Mouse (Mus musculus) right cerebral cortex, postnatal 4 days (tissue): ENCODE measurements at regions not wholly inside any gene's neighbourhood (a gene's known extent, or its start where the extent isn't known, plus 50 kb on each side); places are given as distances from the start of the nearest gene placed in this dataset.
"Not testable (repeated sequence)": the region's sequence is repeated elsewhere in the genome, so short reads cannot be mapped to it uniquely, and the experiment has no call there.

Source experiments
- DNase-seq: peaks from one replicate; pipeline ENCODE4 v3.0.0-alpha.2; 2022

DNA sequence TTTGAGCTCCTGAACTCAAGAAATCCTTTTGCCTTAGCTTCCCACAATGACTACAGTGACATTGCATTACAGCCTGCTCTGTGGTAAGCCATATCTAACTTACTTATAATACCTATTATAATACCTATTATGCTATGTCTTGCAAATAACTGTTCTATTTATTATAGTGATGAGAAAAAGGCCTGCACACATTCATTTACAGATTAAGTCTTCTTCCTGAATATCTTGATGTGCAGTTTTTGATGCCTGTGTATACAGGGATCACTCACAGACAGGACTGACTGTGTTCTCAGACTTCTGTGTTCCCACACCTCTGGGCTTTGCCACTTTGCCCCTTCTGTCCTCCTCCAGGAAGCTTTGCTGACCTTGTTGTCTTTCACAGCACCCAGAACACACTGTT, 102.8 kb upstream of the Dlg1 start:
- no peak for DNase-seq

DNA sequence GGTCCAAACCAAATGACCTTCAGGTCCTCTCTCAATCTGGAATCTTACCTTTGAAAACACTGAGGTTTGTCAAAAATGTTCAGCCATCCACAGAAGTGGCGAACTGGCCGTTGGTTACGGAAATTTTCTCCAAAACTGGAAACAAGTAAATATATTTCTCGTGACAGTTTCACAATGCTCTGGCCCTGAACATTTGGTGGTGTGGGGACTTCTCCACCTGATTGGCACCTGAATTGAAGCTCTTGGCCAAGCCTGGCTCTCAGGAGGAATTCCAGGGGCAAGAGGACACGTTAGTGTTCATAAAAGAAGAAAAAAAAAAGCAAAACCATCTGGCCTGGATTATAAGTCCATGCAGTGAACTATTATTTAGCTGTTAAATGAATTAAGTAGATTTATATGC, 98.3 kb upstream of the Dlg1 start:
- DNase-seq: no peak

DNA sequence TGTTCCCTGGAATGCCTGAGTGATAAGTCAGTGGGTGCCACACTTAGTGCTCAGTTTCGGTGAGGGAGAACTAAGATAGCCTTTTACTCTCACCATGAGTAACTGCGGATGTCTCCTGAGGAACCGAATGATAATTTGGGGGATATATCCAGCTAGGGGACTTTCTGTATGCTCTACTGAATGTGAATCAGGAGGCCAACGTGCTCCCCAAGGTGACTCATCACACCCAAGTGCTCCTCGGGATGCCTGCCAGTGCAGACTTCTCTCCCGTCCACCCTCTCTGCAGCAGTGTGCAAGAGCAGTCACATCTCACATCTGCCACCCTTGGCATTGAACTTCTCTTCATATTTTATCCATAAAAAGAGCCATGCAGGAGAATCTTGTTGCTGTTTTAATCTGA, 94.9 kb upstream of the Dlg1 start:
- DNase-seq: no peak

DNA sequence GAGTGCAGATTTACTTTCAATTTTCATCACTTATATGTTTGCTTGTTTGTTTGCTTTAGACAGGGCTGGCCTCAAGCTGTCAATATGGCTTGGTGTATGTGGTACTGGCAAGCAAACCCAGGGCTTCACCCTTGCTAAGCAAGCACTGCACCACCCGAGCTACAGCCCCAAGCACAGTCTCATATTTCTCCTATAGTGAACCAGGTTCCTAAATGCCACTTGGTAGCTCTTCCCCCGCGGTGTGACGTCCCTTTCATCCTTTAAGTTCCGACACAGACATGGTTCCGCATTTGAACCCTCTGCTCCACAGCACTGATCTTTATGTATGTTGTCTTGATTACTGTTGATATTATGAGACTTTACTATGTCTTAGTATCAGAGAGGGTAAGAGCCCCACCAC, 93.4 kb upstream of the Dlg1 start:
- DNase-seq: no peak

DNA sequence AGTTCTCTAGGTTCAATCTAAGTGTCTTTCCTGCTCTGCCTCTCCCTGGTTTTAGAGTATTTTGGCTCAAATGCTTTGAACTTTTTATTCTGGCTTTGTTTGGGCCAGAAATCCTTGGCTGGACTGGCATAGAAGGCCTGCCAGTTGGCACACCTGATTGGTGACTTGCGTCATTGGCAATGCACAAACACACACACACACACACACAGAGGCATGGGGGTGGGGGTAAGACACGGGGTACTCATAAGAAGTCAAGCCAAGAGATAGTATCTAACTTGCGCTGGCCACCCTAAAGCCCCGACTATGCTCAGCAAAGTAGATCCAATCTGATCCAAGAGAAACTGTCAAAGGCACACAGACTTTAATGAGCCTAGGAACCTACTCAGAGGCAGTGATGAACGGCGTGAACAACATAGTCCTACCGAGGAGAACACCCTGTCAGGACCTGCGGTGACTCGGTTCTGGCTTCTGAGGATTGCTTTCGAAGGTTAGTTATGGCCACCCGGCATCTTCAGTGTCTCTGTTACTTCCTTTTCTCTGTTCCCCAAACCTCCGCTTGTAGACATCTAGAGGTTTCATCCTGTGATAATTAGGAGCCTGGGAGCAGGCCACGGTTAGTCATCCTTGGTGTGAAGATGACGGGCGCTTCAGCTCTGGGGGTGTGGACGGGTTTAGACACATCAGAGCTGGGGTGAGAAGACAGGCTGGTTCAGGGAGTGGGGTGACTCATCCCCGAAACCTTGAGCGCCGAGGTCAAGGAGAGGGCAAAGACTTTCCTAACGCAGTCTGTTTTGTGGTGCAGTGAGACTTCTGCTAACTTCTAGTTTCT, 92.7 kb upstream of the Dlg1 start:
- DNase-seq: peak; percentile 32

DNA sequence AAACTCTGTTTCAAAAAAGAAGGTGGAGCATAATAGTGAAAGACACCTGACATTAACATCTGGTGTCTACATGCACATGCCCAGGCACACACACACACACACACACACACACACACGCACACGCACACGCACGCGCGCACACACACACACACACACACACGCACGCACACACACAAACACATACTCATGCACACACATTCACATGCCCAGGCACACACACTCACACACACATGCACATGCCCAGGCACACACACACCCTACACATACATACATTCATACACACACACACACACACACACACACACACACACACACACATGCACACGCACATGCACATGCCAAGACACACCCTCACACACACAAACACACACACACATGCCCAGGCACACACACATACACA, 89.4 kb upstream of the Dlg1 start:
- not testable (repeated sequence) for DNase-seq

DNA sequence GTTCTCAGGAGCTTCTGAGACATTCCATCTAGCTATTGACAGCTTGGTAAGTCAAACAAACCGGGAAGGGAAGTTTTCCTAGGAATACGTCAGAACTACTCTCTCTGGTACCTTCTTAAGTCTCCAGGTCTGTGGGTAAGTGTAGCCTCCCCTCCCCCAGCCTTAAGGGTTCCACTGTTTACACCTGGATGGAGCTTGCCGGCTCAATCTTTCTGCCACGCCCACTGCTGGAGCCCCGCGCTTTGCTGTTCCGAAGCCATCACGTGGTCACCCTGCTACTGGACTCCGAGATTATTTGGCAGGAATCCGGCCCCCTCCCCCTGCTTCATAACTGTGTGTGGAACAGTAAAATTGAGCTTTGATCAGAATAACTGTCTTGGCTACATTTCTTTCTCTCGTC, 87.6 kb upstream of the Dlg1 start:
- DNase-seq: not testable (repeated sequence)

DNA sequence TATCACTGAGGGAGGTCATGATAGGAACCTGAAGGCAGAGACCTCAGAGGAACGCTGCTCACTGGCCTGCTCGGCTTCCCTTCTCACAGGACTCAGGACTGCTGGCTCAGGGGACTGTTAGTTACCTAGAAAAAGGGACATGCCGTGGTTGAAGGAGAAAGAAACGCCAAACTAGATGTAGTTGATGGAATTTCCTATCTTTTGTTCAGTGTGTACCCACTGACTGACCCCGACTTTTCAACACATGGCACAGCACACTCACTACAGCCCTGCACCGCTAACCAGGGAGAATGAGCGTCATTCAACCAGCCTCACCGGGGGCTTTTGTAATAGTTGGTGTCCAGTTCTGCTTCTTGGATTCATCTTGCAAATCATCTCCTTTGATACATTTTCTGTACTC, 86.8 kb upstream of the Dlg1 start:
- DNase-seq: no peak

DNA sequence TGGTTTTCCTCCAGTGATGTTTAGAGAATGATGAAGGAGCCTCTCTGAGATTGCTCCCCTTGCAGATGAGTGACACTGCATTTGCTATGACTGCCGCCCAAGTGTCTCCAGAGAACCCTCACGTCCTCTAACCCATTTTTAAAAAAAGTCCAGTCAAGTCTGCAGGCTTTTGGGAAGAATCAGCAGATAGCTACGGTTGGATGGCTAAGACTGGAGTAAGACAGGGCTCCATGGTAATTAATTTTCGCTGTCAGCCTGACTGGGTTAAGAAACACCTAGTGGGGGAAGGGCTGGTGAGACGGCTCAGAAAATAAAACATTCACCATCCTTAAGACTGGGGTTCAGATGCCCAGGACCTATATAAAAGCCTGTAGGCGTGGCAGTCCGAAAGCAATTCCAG, 85.9 kb upstream of the Dlg1 start:
- no peak for DNase-seq

DNA sequence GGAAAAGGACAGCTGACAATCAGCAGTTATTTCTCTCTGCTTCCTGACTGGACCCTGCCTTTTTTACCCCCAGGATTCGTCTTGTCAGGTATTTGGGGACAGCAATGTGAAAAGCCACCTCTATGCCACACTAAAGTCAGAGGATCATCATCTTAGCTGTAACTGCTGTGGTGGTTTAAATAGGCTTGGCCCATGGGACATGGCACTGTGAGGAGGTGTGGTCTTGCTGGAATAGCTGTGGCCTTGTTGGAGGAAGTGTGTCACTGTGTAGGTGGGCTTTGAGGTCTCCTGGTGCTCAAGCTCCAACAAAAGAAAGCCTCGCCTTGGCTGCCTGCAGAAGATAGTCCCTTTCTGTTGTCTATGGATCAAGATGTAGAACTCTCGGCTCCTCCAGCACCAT, 83.9 kb upstream of the Dlg1 start:
- no peak for DNase-seq

DNA sequence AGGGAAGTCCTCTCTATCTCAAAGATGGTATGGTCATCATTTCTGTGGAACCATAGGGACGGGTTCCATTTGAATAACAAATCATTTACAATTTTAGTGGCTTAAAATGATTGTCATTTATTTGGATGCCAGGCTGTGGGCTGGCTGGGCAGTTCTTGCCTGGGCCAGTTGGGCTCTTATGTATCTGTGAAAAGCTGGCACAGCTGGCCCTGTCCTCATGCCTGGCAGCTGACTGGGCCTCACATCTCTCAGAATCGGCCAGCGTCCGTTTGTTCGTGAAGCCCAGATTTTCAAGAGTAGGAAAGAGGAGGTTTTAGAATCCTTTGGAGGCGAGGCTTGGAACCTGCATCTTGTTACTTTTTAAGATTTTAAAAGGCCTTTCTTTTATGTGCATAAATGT, 82.5 kb upstream of the Dlg1 start:
- DNase-seq: no peak

DNA sequence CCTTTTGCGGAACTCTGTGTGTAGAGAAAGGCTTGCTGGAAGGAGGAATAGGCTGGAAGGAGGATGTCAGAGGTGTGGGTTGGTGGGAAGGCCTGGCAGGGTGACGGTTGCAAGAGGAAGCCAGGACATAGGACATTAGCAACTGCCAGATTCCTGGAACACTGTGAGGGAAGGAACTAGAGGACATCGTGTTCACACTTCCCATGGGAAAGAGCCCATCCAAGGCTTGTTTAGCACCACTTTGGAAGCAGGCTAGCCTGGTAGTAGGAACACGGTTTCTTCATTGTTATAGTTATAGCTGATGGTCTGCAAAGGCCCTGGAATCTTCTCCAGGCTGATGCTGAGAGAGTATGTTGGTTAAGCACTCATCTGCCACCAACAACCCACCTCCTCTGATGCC, 80.4 kb upstream of the Dlg1 start:
- DNase-seq: no peak

DNA sequence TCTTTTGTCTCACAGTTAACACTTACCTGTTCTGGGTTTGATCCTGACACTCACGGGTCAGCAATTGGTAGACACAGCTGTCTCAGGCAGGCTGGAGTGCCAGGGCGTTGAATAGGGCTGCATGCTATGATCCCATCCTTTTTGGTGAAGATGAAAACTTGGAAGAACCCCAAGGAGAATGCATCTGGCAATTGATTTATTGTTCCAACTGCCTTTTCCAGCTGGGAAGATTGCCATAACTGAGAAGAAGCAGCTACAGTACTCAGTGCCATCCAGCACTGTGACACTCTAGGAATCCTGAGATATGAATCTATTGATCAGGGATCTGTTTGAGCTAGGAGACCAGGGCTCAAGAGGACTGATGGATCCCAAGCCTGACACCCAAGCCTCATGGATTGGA, 79.6 kb upstream of the Dlg1 start:
- DNase-seq: no peak

DNA sequence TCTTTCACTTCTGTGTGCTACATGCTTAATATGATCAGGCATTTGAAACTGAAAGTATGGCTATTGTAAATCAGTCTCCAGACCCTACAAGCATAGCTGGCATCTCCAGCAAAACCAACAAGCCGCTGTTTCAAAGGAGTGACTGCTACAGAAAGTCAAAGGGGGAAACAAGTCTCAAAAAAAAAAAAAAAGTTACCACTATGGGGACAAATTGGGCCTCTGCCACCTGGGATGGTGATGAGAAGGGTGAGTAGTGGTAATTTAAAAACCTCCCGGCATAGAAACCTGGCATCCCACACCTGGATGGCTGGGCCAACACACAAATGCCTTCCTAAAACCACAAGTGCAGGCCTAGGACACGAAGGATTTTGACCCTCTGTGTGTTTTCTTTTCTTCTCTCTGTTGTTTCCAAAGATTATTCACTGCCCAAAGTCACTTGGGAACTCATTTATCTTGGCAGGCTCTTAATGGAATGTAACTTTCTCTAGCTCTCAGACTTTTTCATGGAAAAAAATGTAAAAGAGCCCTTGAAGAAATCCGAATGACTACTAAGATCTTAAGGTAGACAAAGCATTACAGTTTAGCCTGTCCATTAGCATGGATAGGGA, 78.9 kb upstream of the Dlg1 start:
- DNase-seq: no peak

DNA sequence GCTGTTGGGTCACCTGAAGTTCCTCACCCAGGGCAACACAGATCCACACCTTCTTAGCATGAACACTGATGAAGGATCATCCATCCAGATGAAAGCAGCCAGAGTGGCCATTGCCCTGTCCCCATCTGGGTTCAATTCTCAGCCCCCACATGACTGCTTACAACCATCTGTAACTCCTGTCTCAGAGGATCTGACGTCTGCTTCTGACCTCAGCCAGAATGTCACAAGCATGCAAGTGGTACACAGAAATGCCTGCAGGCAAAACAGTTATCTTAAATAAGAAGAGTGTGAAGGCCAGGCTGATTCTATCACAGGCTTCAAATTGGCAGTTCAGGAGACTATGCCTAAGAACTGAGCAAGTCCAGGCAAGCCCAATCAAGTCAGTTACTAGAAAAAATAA, 76.2 kb upstream of the Dlg1 start:
- DNase-seq: no peak

DNA sequence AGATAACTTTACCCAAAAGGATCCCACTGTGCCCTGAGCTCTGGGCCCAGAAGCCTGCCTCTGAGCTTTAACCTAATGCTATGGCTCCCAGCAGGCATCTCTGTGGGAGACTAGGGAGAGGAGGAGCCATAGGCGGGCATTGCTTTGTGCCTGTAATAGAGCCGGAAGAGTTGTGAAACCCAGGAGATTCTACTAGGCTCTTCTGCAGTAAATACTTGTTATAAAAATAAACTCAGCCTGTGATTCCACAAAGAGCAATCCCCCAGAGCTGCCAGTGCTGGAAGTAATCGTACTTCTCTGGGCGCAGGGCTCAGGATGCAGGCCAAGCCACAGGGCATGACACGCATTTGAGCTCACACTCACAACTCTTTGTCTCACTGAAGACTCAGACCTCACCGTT, 73.7 kb upstream of the Dlg1 start:
- DNase-seq: no peak

DNA sequence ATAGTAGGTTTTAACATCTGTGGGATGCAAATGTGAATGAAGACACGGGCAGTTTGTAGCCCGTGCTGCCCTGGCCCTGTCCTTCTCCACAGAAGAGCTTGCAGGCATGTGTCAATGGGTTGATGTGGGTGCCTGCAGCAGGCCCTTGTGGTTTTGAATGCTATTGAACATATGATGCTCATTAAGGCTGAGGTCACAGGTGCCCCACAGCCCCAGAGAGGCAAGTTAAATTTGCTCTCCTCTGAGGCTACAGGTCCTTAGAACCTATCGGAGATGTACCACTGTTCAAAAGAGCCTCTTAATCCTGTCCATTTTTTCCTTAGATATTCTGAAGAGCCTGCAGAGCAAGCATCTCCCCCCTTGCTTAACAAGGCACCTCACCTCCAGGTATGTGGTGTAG, 71.7 kb upstream of the Dlg1 start:
- DNase-seq: no peak

DNA sequence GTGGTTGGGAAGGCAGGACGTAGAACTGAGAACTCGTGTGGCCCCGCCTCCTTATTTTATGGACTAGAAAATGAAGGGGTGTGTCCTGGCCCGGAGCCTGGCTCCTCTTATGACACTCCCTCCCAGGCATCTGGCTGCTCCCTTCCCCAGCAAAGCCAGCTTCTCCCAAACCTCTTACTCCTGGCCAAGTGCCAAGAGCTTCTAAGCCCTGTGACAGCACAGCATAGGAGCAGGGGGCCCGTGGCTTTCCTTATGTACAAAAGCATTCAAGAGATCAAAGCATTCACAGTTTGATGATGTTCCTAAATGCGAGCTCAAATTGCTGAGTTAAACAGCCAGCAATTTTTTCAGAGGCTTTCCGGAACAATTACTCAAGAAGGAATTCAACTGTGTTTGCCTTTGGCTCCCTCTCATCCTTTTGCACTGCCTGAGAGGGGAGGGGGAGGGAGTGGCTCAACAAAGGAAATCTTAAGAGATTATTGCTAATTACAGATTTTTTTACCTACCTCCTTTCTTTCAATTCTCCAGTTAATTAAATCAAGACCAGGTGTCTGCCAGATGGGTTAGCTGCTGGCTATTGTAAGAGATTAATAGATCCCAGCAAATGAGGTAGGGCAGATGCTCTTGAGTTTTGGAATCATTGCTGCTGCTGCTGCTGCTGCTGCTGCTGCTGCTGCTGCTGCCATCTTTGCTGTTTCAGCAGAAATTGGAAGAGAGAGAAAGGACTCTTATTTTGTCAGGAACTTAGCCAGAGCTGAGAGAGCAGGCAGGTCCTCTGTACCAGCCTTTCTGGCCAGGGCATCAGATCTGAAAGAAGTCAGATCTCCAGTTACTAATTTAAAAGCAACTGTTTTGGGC, 71.0 kb upstream of the Dlg1 start:
- DNase-seq: peak; percentile 56

DNA sequence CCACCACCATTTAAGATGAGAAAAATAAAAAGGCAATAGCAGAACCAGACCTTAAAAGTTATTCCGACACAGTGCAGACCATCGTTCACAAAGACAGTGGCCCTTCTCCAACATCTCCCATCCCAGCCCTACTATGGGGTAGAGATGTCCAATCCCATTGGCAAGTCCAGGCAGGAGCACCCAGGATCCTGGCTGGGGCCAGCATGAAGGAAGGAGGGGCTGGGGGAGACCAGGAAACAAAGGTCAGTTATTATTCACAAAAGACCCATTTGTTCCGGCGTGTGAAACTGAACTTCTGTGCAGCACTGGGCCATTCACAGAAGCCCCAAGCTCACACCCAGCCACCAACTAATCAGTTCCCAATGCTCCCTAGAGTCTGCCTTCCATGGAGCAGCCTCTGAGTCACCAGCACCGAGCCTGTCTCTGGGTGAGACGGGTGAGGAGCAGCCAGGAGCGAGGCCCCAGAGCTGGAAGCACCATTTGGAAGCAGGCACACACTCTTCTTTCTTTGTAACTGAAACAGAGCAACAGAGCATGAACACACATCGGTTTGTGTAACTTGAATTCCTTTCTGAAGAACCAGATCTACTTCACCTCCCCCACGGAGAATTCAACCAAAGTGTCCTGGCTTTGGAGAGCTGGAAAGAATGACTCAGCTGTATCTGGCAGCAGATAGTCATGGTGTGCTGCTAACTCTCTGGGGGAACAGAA, 70.1 kb upstream of the Dlg1 start:
- no peak for DNase-seq

DNA sequence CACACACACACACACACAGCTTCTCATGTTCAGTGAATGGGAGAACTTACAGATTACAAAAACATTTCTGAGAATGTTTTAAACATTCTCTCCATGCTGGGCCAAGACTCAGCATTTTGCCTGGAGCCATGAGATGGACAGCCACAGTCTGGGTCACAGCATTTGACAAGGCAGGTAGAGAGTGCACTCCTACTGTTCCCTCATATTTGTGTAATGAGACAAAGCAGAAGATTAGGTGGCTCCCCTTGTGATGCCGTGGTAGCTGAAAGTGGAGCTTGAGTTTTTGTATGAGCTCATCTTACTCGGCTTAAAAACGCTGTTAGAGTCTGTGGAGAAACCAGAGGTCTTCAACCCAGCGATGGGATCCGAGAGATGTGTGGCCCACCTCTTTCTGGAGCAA, 65.3 kb upstream of the Dlg1 start:
- no peak for DNase-seq

DNA sequence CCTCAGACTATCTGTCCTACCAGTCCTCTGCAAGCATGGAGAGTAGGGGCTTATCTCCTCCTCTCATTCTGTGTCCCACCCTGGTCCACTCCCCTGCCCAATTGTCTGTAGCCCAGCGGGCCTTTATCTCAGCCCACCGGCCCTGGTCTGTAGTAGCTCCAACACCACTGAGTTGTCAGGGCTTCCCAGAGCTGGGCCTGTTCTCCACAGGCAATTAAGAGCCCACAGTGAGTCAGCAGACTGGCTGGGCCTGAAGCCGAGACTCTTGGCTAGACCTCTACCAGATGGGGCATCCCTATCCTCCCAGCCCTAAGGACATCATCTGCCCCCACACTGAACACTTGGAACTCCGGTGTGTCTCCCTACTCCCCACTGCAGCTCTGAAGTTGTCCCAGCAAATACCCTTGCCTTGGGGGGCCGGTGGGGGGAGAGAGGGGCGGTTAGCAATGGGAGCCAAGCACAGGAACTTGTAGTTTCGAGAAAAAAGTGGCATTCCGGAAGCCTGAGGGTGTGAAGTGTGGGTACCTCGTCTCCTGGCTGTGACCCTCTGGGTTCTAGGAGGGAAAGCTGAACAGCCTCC, 64.7 kb upstream of the Dlg1 start:
- DNase-seq: no peak

DNA sequence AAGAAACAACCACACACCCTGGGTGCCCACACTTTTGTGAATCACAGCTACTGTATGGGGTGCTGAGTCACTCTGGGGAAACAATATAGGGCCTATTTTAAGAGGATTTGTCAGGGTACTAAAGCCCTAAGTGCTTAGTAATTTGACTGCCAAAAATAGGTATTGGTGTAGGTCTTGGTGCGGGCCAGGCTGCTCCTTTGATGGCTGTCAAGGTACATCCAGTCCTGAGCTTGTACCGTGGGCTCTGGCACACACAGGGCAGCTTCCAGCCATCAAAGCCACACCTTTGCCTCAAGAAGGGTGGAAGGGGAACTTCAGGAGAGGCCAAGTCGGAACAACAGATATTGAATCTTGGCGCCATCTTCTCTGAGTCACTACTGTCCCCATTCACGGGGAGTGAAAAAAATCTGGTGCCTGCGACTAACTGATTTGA, 64.2 kb upstream of the Dlg1 start:
- no peak for DNase-seq

DNA sequence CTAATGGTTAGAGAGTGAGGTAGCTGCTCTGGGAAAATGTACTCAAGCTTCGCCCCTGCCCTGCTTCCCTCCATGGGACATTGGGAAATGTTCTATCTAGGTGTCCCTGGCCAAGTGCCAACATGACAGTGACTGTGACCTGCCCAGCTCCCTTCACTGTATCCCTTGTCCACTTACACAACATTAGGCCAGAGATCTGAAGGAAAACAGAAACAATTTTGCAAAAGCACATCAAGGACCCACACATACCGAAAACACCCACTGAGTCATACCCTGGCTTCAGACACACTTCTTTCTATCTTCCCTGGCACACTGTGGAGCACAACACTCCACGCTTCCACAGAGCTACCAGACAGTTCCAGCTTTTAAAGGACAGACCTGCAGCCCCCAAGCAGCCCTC, 62.0 kb upstream of the Dlg1 start:
- DNase-seq: no peak
